Mouse (Mus musculus): ENCODE results near the gene Ifitm6.

DNA sequence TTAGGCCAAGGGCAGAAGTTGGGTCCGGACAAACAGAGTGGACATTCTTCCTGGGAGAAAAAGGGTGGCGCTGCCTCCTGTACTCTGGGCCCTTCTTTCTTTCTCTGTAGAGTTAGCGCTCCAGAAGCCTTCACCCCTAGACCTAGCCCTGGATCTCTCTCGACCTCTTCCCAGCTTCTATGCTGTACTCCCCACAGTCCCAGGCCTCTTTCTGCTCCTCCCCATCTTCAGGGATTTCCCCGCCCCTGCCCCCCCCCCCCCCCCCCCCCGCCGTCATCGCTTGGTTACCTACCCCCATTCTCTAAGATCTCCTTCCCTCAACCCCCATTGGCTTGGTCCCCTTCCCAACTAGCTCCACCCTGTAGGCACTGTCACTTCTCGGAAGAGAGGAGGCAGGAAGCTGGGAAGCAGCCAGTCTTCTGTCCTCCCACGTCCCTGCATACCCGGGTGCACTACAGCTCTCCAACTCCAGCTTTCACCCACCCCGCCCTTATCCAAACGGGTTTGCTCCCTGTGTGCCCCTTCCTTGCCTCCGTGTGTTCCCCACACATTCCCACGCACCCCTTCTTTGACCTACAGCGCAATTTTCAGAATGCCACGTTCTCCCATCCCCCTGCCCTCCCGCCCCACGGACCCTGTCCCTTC, 30.0 kb upstream of the Ifitm6 start:
- TF ChIP-seq POLR2A (IDR thresholded peaks at IDR 0.05; ENCODE audit: insufficient read depth, low read depth, low read length): peak; percentile 91
- TF ChIP-seq CTCF (IDR thresholded peaks at IDR 0.05): no peak
- TF ChIP-seq EP300 (IDR thresholded peaks at IDR 0.05; ENCODE audit: insufficient read depth, low read depth, low read length): peak; percentile 82

Measured in heart, adult 2 months (tissue).